Mouse (Mus musculus): ENCODE results near the gene Sh3glb2. TPM values are rescaled to one million over a fixed set of nuclear protein-coding genes. Genes with fewer than 3 reads are reported as not detected.

Sh3glb2 gene
- total RNA-seq, 1 experiment from 2014 or later = 39.0 TPM

- ATAC-seq (ENCODE audit: extremely low read depth, insufficient number of reproducible peaks, low FRiP score, poor library complexity, severe bottlenecking) = no peak
Observed at GRCm38 (mm10) chr2:30345971-30346676, 13.0 kb downstream of the Sh3glb2 start.

- no peak for ATAC-seq (ENCODE audit: extremely low read depth, insufficient number of reproducible peaks, low FRiP score, poor library complexity, severe bottlenecking)
Observed at GRCm38 (mm10) chr2:30343601-30344137, 15.5 kb downstream of the Sh3glb2 start.

- ATAC-seq (ENCODE audit: extremely low read depth, insufficient number of reproducible peaks, low FRiP score, poor library complexity, severe bottlenecking) = no peak
Observed at GRCm38 (mm10) chr2:30342544-30342943, 16.6 kb downstream of the Sh3glb2 start.

- ATAC-seq (ENCODE audit: extremely low read depth, insufficient number of reproducible peaks, low FRiP score, poor library complexity, severe bottlenecking) = no peak
Observed at GRCm38 (mm10) chr2:30342061-30342460, 17.1 kb downstream of the Sh3glb2 start.

GRCm38 (mm10) chr2:30337179-30337578 is 22.0 kb downstream of the Sh3glb2 start:
- no peak for ATAC-seq (ENCODE audit: extremely low read depth, insufficient number of reproducible peaks, low FRiP score, poor library complexity, severe bottlenecking)

- 0 out of 2 replicates have a peak, but pooled peaks have one; percentile 2 for ATAC-seq (ENCODE audit: extremely low read depth, insufficient number of reproducible peaks, low FRiP score, poor library complexity, severe bottlenecking)
Observed at GRCm38 (mm10) chr2:30336174-30336915, 22.8 kb downstream of the Sh3glb2 start.

- ATAC-seq (ENCODE audit: extremely low read depth, insufficient number of reproducible peaks, low FRiP score, poor library complexity, severe bottlenecking) = no peak
Observed at GRCm38 (mm10) chr2:30335324-30335723, 23.8 kb downstream of the Sh3glb2 start.

GRCm38 (mm10) chr2:30328791-30329190 is 30.3 kb downstream of the Sh3glb2 start:
- no peak for ATAC-seq (ENCODE audit: extremely low read depth, insufficient number of reproducible peaks, low FRiP score, poor library complexity, severe bottlenecking)

GRCm38 (mm10) chr2:30327276-30327675 is 31.9 kb downstream of the Sh3glb2 start:
- ATAC-seq (ENCODE audit: extremely low read depth, insufficient number of reproducible peaks, low FRiP score, poor library complexity, severe bottlenecking) = no peak

GRCm38 (mm10) chr2:30325296-30325695 is 33.8 kb downstream of the Sh3glb2 start:
- ATAC-seq (ENCODE audit: extremely low read depth, insufficient number of reproducible peaks, low FRiP score, poor library complexity, severe bottlenecking) = no peak

- ATAC-seq (ENCODE audit: extremely low read depth, insufficient number of reproducible peaks, low FRiP score, poor library complexity, severe bottlenecking) = no peak
Observed at GRCm38 (mm10) chr2:30323111-30323510, 36.0 kb downstream of the Sh3glb2 start.

- ATAC-seq (ENCODE audit: extremely low read depth, insufficient number of reproducible peaks, low FRiP score, poor library complexity, severe bottlenecking) = no peak
Observed at GRCm38 (mm10) chr2:30319260-30319659, 39.9 kb downstream of the Sh3glb2 start.

GRCm38 (mm10) chr2:30316955-30317354 is 42.2 kb downstream of the Sh3glb2 start:
- ATAC-seq (ENCODE audit: extremely low read depth, insufficient number of reproducible peaks, low FRiP score, poor library complexity, severe bottlenecking) = no peak

- no peak for ATAC-seq (ENCODE audit: extremely low read depth, insufficient number of reproducible peaks, low FRiP score, poor library complexity, severe bottlenecking)
Observed at GRCm38 (mm10) chr2:30316136-30316535, 43.0 kb downstream of the Sh3glb2 start.

GRCm38 (mm10) chr2:30311481-30311880 is 47.7 kb downstream of the Sh3glb2 start:
- no peak for ATAC-seq (ENCODE audit: extremely low read depth, insufficient number of reproducible peaks, low FRiP score, poor library complexity, severe bottlenecking)

GRCm38 (mm10) chr2:30309351-30309750 is 49.8 kb downstream of the Sh3glb2 start:
- ATAC-seq (ENCODE audit: extremely low read depth, insufficient number of reproducible peaks, low FRiP score, poor library complexity, severe bottlenecking) = no peak

GRCm38 (mm10) chr2:30306087-30306486 is 53.0 kb downstream of the Sh3glb2 start:
- no peak for ATAC-seq (ENCODE audit: extremely low read depth, insufficient number of reproducible peaks, low FRiP score, poor library complexity, severe bottlenecking)

- ATAC-seq (ENCODE audit: extremely low read depth, insufficient number of reproducible peaks, low FRiP score, poor library complexity, severe bottlenecking) = no peak
Observed at GRCm38 (mm10) chr2:30299966-30300365, 59.2 kb downstream of the Sh3glb2 start.

- no peak for ATAC-seq (ENCODE audit: extremely low read depth, insufficient number of reproducible peaks, low FRiP score, poor library complexity, severe bottlenecking)
Observed at GRCm38 (mm10) chr2:30299525-30299924, 59.6 kb downstream of the Sh3glb2 start.

Measured in neutrophil, adult 5-6 weeks (primary cell).